Mouse (Mus musculus): ENCODE data around the gene T.

- TF ChIP-seq CTCF (IDR thresholded peaks at IDR 0.05; ENCODE audit: low read depth, low read length) (no peak), POLR2A (IDR thresholded peaks at IDR 0.05; ENCODE audit: insufficient read depth, low read length) (no peak)
Measured at GRCm38 (mm10) chr17:8432179-8432800, 1.9 kb upstream of the T start.
